Mouse (Mus musculus) kidney, adult 2 months (tissue): ENCODE data around the gene Ddrgk1.

ENCODE experiments used
- CTCF ChIP-seq: fragments of 200-500 bp; conservative IDR thresholded peaks from 2 replicates; pipeline ENCODE4 v1.5.1; 2011; ENCODE audit warnings: low read depth, mild to moderate bottlenecking, control low read depth, low read length, moderate library complexity, mixed read lengths; ENCODE audit not compliant: insufficient read depth, insufficient read length
- POLR2A ChIP-seq: fragments of 200-500 bp; IDR thresholded peaks from one replicate; pipeline ENCODE4 v1.6.1; 2011; ENCODE audit warnings: low read depth, low read length, control low read depth

DNA sequence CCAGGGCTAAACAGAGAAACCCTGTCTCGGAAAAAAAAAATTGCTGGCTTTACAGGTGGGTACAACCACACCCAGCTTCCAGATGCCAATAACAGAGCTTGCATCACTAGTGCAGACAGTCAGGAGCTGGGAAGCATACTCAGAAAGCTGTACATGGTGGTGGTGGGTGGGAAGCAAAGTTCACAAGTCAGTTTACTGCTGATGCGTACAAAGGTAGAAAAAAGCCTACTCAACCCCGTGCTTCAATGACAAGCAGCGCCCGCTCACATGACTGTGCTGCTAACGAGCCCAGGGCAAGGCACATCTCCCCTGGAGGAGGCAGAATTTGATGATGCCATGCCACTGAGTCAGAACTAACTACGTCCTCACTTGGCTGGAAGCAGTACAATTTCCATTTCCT, 45.5 kb downstream of the Ddrgk1 start:
- TF ChIP-seq CTCF, result no peak
- TF ChIP-seq POLR2A, result no peak
